1 mouse cellular context compared by ENCODE assay signal in genomic region chr5:137533117-137533827, GRCm38 (mm10).
TF ChIP-seq lines count a peak whose summit lies in the region.

TSS of gene Epo (minus strand) at chr5:137533242.
TSS of gene Gnb2 (minus strand) at chr5:137533510.

TF ChIP-seq in MEL, 35 proteins besides CTCF, POLR2A, EP300 and RAD21 (continued from another document):
- TF ChIP-seq ZNF384 (IDR thresholded peaks at IDR 0.05; ENCODE audit: low read depth, low read length) (peak; percentile 95), NELFE (IDR thresholded peaks at IDR 0.05; ENCODE audit: low read depth, low read length) (peak; percentile 67), JUND (IDR thresholded peaks at IDR 0.05; ENCODE audit: low read depth, low read length) (no peak; the same call in 1 of the 2 replicates), RCOR1 (IDR thresholded peaks at IDR 0.05; ENCODE audit: low read depth, low read length) (0 out of 2 replicates have a peak, but pooled peaks have one; percentile 11), ZMIZ1 (IDR thresholded peaks at IDR 0.05; ENCODE audit: low read depth, low read length) (peak; percentile 45; the same call in 1 of the 2 replicates), NRF1 (IDR thresholded peaks at IDR 0.05; ENCODE audit: insufficient read depth, low read depth, low read length, poor library complexity, severe bottlenecking) (0 out of 2 replicates have a peak, but pooled peaks have one; percentile 6), SIN3A (IDR thresholded peaks at IDR 0.05; ENCODE audit: low read length) (peak; percentile 80), E2F4 (IDR thresholded peaks at IDR 0.05; ENCODE audit: borderline replicate concordance, low read depth, low read length) (peak; percentile 71; the same call in 1 of the 2 replicates), POLR2AphosphoS2 (IDR thresholded peaks at IDR 0.05; ENCODE audit: low read length) (peak; percentile 78; the same call in 1 of the 2 replicates), MEF2A (IDR thresholded peaks at IDR 0.05; ENCODE audit: extremely low read depth, insufficient replicate concordance, low read depth, low read length, poor library complexity, severe bottlenecking) (no peak), KAT2A (conservative IDR thresholded peaks at IDR 0.05; ENCODE audit: low read depth, low read length) (peak; percentile 98), ELF1 (IDR thresholded peaks at IDR 0.05; ENCODE audit: low read depth, low read length) (peak; percentile 78)
TF ChIP-seq in MEL: peak in this region for 24.
